Mouse (Mus musculus): ENCODE measurements at regions not wholly inside any gene's neighbourhood (a gene's known extent, or its start where the extent isn't known, plus 50 kb on each side); places are given as distances from the start of the nearest gene placed in this dataset.
A peak's percentile ranks its signal among the peaks of the same experiment; 100 is the strongest.

- DNase-seq (ENCODE audit: low read depth): no peak
Measured at GRCm38 (mm10) chr10:44728963-44729362, 200.7 kb upstream of the Prdm1 start.

DNA sequence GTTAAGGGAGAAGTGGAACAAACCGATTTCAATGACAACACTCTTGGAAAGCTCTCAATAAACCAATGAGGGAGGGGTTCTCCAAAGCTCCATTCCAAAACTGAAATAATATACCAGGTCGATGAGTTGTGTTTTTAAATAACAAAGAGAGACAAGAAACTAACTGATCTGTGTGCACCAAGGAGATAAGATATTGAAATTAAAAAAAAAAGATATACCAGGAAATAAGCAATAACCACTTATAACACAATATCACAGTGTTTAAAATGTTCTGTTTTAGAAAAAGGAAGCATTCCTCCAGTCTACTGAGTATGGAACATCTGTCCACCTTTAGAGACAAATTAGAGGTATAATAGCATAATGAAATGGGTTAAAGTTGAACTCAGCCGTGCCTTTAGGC is 196.3 kb upstream of the Prdm1 start:
- DNase-seq (ENCODE audit: low read depth): no peak

- DNase-seq (ENCODE audit: low read depth): no peak
Measured at GRCm38 (mm10) chr10:44723845-44724244, 195.5 kb upstream of the Prdm1 start.

- DNase-seq (ENCODE audit: low read depth): no peak
Measured at GRCm38 (mm10) chr10:44723321-44723720, 195.0 kb upstream of the Prdm1 start.

DNA sequence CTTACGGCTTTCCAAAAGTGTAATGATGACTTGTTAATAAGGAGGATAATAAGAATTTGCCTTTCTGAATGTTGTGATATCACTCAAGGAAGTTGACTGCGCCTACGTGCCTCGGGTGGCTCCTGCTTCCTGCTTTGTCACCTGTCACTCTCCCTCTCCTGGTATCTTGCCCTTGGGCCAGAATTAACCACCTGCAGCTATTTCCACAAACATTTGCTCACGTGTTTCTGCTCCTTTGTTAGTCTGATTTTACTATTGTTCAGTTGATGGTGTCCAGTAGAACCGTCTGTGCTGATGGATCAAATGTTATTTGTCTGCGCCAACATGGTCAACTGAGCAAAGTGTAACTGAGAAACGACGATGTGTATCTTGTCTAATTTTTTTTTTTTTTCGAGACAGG is 193.4 kb upstream of the Prdm1 start:
- no peak for DNase-seq (ENCODE audit: low read depth)

DNA sequence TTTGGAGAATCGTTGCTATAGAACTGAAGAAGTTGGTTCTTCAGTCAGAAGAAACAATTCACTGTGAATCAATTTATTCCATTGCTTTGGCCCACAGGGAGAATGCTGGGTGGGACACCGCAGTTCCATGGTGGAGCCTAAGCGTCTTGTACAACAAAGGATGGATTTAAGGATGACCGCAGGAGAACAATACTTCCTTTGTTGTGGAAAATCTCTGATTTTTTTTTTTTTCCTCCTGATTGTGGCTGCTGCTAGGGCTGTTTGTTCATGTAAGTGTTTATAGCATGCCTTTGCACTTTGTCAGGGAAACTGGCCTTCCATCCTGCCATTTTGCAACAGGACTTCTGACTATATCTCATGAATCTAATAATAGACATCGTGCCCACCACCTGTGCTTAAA is 188.3 kb upstream of the Prdm1 start:
- no peak for DNase-seq (ENCODE audit: low read depth)

- no peak for DNase-seq (ENCODE audit: low read depth)
Measured at GRCm38 (mm10) chr10:44715902-44716301, 187.6 kb upstream of the Prdm1 start.

DNA sequence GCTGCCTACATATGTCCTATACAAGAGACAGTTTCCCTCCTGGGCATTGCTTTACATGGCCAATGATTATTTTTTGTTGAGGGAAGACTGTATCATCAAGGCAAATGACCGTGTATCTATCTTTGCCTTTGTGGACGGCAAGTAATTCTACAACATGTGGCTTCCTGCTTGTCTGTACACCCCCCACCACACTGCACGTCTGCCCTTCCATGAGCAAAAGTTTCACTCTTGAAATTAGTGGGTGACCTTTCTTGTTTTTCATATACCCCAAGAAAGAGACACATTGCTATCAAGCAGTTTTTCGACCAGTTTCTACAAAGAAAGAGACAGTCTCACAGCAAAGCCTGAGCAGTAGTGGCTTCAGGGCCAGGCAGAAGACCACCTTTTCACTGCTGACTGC is 180.5 kb upstream of the Prdm1 start:
- DNase-seq (ENCODE audit: low read depth): no peak

DNA sequence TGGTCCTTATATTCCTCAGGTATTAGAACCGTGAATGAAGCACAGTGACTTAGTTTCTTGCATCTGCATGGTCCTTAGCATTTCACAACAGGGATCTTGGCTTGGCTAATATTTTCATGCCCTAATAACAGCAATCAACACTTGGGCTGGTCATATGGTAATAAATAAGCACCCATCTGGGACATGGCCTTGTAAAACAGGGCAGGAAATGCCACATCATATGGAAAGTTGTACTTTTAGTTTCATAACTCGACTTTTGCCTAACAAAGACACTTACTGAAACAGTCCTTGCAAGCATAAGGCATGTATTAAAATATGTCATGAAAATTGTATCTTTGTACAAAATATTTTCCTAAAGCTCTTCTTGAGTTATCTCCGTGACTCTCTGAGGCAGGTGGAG is 175.8 kb upstream of the Prdm1 start:
- no peak for DNase-seq (ENCODE audit: low read depth)

- DNase-seq (ENCODE audit: low read depth): peak; percentile 71
Measured at GRCm38 (mm10) chr10:44702108-44702507, 173.8 kb upstream of the Prdm1 start.

DNA sequence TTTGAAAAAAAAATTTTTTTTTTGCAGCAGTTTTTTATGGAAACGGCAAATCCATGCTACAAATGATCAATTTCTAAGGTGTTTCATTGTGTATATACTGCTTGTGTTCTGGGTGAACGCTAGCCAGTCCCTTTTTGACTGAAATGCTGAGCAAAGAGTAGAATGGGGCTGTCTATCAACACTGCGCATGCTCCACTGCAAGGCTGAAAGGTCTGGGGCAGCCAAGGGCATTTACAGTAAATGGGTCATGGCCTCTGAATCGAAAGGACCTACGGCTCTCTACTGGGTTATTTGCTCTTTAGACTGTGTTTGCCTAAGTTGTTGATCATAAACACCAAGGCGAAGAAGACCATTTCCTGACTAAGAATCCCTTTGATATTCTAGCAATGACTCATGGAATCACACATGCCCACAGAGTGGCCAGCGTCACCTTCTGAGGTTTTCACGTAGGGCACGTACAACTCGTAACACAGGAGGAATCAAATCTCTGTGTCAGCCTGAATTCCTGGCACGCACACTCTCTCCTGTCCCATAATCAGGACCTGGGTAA is 171.8 kb upstream of the Prdm1 start:
- no peak for DNase-seq (ENCODE audit: low read depth)

DNA sequence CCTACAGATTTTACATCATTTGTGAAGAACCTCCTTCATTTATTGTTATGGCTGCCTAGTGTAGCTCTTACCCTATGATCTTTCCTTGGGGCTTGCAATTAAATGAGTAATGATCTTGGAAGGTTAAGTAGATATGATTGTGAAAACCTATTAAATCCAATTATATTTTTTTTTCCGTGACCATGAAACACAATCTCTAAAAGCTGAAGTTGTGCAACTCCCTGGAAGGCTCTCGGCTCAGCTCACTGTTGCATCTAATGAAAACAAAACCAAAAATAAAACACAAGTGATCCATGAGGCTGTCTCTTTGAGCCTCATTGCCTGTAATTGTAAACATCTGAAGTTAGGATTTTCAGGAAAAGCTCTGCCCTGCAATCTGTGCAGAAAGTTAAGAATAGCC is 169.7 kb upstream of the Prdm1 start:
- DNase-seq (ENCODE audit: low read depth): peak; percentile 57

DNA sequence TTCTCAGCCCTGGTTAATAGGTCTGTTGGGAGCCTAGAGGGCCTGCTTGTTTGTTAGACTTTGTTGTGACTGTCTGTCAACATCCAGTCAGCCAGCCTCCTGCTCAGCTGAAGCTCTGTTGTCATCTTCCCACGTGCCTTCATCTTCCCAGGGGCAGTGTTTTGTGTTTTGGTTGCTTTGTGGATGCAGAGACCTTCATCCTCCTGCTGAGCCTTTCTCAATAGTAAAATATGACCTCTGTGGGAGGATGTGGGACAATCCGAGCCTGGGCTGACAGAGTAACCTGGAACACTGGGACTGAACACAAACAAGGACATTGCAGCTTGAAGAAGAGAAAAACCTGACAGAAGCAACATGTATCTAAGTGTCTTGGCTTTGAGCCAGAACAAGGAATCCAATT is 168.7 kb upstream of the Prdm1 start:
- no peak for DNase-seq (ENCODE audit: low read depth)

DNA sequence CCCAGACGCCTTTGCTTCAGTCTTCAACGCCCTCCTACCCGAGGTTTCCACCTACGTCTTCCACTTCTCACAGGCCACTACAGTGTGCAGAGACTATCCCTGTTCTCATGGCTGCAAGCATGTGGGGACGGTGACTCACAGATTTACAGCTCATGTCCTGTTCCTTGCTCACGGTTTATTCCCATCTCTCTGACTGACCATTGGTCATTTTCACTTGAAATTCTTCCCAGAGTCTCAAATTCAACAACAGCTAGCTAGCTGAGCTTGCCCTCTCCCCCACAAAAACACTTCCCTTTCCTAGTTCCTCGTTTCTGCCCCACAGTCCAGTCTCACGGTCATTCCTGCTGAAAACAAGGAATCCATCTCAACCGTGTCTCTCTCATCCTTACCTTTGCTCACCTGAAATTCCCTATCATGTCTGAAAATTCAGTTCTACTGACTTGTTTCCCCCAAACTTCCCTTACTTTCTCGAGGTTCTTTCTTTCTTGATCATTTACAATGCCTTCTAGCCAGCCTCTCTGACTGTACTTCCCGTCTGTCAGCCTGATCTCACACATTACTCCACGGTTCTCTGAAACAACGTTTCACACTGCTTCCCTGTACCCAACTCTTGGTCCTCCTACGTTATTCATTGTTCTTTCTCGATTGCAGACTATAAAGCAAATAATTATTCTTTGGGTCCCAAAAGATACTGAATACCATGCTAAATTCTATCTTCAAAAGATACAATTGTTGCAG is 163.5 kb upstream of the Prdm1 start:
- DNase-seq (ENCODE audit: low read depth): peak; percentile 52

GRCm38 (mm10) chr10:44688555-44688954 is 160.3 kb upstream of the Prdm1 start:
- DNase-seq (ENCODE audit: low read depth): no peak

DNA sequence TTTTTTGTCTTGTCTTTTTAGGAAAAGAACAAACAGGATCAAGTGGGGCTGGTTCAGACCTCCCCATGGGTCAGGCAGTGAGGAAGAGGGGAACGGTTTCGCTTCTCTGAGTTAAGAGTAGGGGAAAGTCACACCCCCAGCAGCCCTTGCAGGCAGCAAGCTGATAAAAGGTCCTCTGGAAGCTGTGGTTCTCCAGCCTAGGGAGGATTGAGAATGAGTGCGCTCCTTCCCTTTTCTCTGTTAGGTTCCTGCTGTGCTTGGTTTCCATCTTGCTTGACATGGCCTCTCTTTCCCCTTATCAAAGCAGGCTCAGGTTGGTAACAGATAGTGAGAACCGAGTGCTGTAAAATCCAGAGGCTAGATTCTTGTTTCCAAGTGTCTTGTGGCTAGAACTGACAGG is 157.8 kb upstream of the Prdm1 start:
- DNase-seq (ENCODE audit: low read depth): no peak

DNA sequence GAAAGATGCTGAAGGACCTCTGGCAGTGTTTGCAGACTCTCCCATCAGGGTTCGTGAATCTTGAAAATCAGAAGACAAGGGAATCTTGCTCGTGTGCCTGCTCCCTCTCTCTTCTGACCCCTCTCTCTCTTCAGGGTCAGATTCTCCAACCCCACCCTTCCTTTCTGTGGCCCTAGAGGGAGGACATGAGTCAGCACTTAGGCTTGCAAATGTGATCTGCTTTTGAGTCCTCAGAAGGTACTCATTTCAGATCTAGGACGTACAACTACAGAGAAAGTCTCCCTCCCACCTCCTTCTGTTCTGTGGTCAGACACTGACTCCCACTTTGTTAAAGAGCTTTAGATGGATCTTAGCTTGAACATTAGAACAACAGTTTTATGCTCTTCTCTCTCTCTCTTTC is 156.9 kb upstream of the Prdm1 start:
- no peak for DNase-seq (ENCODE audit: low read depth)

DNA sequence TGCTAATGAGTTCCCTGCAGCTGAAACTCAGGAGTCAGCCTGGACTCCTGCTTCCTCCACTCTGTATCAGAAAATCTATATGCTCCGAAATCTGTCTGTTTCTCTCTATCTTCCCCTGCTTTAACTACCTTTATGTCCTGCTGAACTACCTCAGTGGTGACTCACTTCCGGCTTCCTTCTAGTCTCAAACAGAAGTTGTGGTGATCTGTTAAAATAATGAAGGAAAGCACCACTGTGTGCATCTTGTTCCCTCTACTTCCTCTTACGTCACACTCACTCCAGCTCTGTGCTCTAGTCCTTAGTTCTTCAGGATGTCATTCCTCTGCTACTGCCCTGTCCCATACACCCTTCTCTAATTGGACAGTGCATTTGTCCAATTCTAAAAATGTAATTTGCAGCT is 148.2 kb upstream of the Prdm1 start:
- DNase-seq (ENCODE audit: low read depth): no peak

- DNase-seq (ENCODE audit: low read depth): no peak
Measured at GRCm38 (mm10) chr10:44665509-44666144, 137.3 kb upstream of the Prdm1 start.

- DNase-seq (ENCODE audit: low read depth): no peak
Measured at GRCm38 (mm10) chr10:44659499-44659898, 131.2 kb upstream of the Prdm1 start.

GRCm38 (mm10) chr10:44653761-44654160 is 125.5 kb upstream of the Prdm1 start:
- no peak for DNase-seq (ENCODE audit: low read depth)

DNA sequence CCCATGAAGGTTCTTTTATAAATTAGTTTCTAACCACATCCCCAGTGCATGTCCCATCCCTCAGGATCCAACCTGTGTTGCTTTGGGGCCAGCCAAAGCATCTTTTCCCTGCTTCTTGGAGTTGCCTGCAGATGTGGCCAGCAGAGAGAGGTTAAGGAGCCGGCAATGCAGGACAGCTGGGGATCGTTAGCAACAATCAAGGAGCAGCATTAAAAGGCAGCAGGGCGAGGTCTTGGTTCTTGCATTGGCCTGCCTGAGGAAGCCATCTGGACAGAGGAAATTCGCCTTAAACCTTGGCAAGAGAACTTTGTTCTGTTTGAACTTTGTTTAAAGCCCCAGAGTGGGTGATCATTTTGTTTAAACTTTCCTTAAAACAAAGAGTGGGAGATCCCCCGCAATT is 118.7 kb upstream of the Prdm1 start:
- no peak for DNase-seq (ENCODE audit: low read depth)

GRCm38 (mm10) chr10:44646615-44647014 is 118.3 kb upstream of the Prdm1 start:
- no peak for DNase-seq (ENCODE audit: low read depth)

DNA sequence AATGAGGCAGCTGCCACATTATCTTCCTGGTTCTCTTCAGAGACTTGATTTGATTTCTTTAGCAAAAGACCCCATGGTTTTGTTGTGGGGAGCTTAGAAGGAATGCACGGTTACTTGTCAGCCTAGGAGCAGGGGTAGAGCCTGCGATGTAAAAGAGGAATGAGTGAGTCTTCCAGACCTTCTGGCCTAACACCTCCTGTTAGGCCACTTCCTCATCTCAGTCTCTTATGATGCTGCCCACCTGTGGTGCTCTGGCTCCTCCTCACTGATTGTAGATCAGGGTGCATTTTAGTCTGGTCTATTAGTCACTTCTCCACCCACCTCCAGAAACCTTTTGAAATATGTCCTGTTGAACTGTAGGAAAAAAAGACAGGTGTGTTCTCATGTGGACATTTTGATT is 113.3 kb upstream of the Prdm1 start:
- DNase-seq (ENCODE audit: low read depth): no peak

Measured in fibroblast of lung, adult 2 months (primary cell).